Mouse (Mus musculus) stomach, postnatal 0 days (tissue): ENCODE data around the gene Jade3. TPM values are rescaled to one million over a fixed set of nuclear protein-coding genes. Genes with fewer than 3 reads are reported as not detected.

Experiments used
- ATAC-seq: fragments of 200-750 bp; cut with Nextera tagmentation; 2 replicates; pipeline ENCODE4 v1.8.0; 2017; ENCODE audit not compliant: low FRiP score, low TSS enrichment
- DNase-seq: peaks from one replicate; pipeline ENCODE4 v3.0.0-alpha.2; 2016; ENCODE audit warnings: low spot score
- H3K27ac ChIP-seq: fragments of 300-500 bp; sonication (generic); replicated peaks from 2 replicates; pipeline ENCODE4 v1.5.1; 2014; ENCODE audit warnings: mild to moderate bottlenecking, control low read depth
- H3K27me3 ChIP-seq: fragments of 300-500 bp; sonication (generic); 2 replicates; pipeline ENCODE4 v1.6.1; 2014; ENCODE audit warnings: low read length; ENCODE audit not compliant: control insufficient read depth, insufficient read depth
- H3K36me3 ChIP-seq: fragments of 300-500 bp; sonication (generic); 2 replicates; pipeline ENCODE4 v1.6.1; 2014; ENCODE audit warnings: low read length, mixed read lengths; ENCODE audit not compliant: control insufficient read depth, insufficient read depth
- H3K4me1 ChIP-seq: fragments of 300-500 bp; sonication (generic); replicated peaks from 2 replicates; pipeline ENCODE4 v1.6.1; 2014; ENCODE audit warnings: antibody characterized with exemption; ENCODE audit not compliant: control insufficient read depth, insufficient read depth
- H3K4me2 ChIP-seq: fragments of 300-500 bp; sonication (generic); replicated peaks from 2 replicates; pipeline ENCODE4 v1.6.1; 2014; ENCODE audit warnings: low read depth, mild to moderate bottlenecking, control low read depth, moderate library complexity
- H3K4me3 ChIP-seq: fragments of 300-500 bp; sonication (generic); 2 replicates; pipeline ENCODE4 v1.5.1; 2014; ENCODE audit warnings: low read depth, low read length, control low read depth
- H3K9ac ChIP-seq: fragments of 300-500 bp; sonication (generic); 2 replicates; pipeline ENCODE4 v1.6.1; 2014; ENCODE audit warnings: mild to moderate bottlenecking, low read length, control low read depth, mixed read lengths
- H3K9me3 ChIP-seq: fragments of 300-500 bp; sonication (generic); 2 replicates; pipeline ENCODE4 v1.6.1; 2016; ENCODE audit warnings: low read length; ENCODE audit not compliant: control insufficient read depth
- CTCF ChIP-seq: IDR thresholded peaks from 2 replicates; pipeline ENCODE4 v1.5.1; 2016; ENCODE audit warnings: antibody characterized with exemption, low read depth, mild to moderate bottlenecking, moderate library complexity
- EP300 ChIP-seq: optimal IDR thresholded peaks from 2 replicates; pipeline ENCODE3; 2016; ENCODE audit warnings: antibody characterized with exemption
- WGBS: fragments of 180-500 bp; shearing (Covaris S2); extraction: QIAGEN DNeasy Blood & Tissue Kit; methylation state at CpG from one replicate; pipeline ENCODE4 v1.1.7; 2014; 5-methylcytosine and 5-hydroxymethylcytosine counted together
- polyA plus RNA-seq: library from polyadenylated mRNA; unstranded; fragments of >200 nt; fragmentation: Nextera tagmentation; extraction: Ambion mirVana; gene quantifications from 2 replicates; pipeline ENCODE4 v1.2.1, GENCODE M21; 2015

Gene Jade3
- polyA plus RNA-seq, 1 experiment from 2014 or later, result 3.2 TPM

GRCm38 (mm10) chrX:20418461-20418860 lies 7.0 kb upstream of the Jade3 start:
- DNase-seq, result no peak
- Histone ChIP-seq H3K4me2 (no peak overlapping the region), H3K27me3 (no peaks in the 10 kb centered on the region), H3K36me3 (no peaks in the 10 kb centered on the region), H3K27ac (no peak overlapping the region), H3K9ac (no peak overlapping the region), H3K4me1 (no peaks in the 10 kb centered on the region), H3K9me3 (no peaks in the 10 kb centered on the region), H3K4me3 (no peak overlapping the region)
- peak; percentile 76; the same call in 1 of the 2 replicates for ATAC-seq
- TF ChIP-seq CTCF (no peak), EP300 (no peak)
- 55% methylated on average over 2 of the region's 2 CpGs for WGBS

DNA sequence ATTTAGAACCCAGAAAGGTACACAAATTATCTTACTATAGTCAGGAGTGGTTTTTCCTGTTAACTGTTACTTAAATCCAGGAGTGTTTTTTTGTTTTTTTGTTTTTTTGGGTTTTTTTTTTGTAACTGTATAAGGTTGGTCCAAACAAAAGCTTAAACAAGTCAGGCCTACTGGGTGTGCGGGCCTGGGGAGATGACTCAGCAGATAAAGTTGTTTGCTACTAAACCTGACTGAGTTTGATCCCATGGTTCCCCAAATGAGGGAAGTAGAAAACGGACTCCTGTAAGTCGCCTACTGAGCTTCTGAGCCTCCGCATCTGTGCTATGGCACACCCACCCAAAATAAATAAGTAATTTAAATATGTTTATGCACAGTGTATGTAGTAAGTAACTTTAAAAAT lies 6.0 kb upstream of the Jade3 start:
- no peak for ATAC-seq
- no peak overlapping the region for H3K9ac ChIP-seq
- no peaks in the 10 kb centered on the region for H3K4me1 ChIP-seq
- TF ChIP-seq EP300 (no peak), CTCF (no peak)
- H3K9me3 ChIP-seq, result no peaks in the 10 kb centered on the region
- no peak overlapping the region for H3K27ac ChIP-seq
- H3K4me3 ChIP-seq, result no peak overlapping the region
- H3K27me3 ChIP-seq, result no peaks in the 10 kb centered on the region
- no peak overlapping the region for H3K4me2 ChIP-seq
- no peak for DNase-seq
- 71% methylated on average over 4 of the region's 4 CpGs for WGBS
- H3K36me3 ChIP-seq, result no peaks in the 10 kb centered on the region

- ATAC-seq (no peak; the same call in 1 of the 2 replicates), DNase-seq (peak; percentile 22)
- 16% methylated on average over 41 of the region's 51 CpGs for WGBS
- TF ChIP-seq CTCF, result peak; percentile 42
- TF ChIP-seq EP300, result no peak
- Histone ChIP-seq H3K9me3 (no peaks in the 10 kb centered on the region), H3K4me2 (peak overlapping the region; percentile 63), H3K9ac (peak overlapping the region; percentile 67), H3K4me1 (no peaks in the 10 kb centered on the region), H3K36me3 (no peaks in the 10 kb centered on the region), H3K27me3 (no peaks in the 10 kb centered on the region), H3K27ac (peak overlapping the region; percentile 74), H3K4me3 (peak overlapping the region; percentile 56)
Measured at GRCm38 (mm10) chrX:20425839-20426449, 456 bp downstream of the Jade3 start.

- TF ChIP-seq EP300 (no peak), CTCF (no peak)
- H3K4me2 ChIP-seq, result no peak overlapping the region
- ATAC-seq (no peak), DNase-seq (no peak)
- H3K36me3 ChIP-seq, result no peaks in the 10 kb centered on the region
- H3K27me3 ChIP-seq, result no peaks in the 10 kb centered on the region
- H3K9me3 ChIP-seq, result no peaks in the 10 kb centered on the region
- no peaks in the 10 kb centered on the region for H3K4me1 ChIP-seq
- 72% methylated on average over 2 of the region's 2 CpGs for WGBS
- H3K27ac ChIP-seq, result no peak overlapping the region
- no peak overlapping the region for H3K4me3 ChIP-seq
- H3K9ac ChIP-seq, result no peak overlapping the region
Measured at GRCm38 (mm10) chrX:20483213-20483612, 57.7 kb downstream of the Jade3 start.

DNA sequence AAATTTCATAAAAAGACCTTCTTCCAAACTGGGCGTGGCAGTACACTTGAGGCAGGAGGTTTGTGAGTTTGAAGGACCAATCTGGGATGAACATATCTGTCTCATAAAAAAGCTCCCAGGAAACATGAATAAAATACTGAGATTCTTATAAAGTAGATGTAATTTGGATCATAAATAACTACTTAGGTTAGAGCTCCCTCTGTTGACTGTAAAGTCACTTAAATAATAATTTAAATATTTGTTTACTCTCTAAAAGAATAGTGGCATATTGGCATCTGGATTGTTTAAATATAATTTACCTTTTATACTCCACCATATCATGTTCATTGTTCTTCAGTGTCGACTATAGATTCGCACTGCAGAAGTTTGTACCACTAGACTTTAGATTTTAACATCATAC lies 72.2 kb downstream of the Jade3 start:
- H3K4me1 ChIP-seq, result no peaks in the 10 kb centered on the region
- H3K9ac ChIP-seq, result no peak overlapping the region
- no peak overlapping the region for H3K4me3 ChIP-seq
- H3K9me3 ChIP-seq, result no peaks in the 10 kb centered on the region
- ATAC-seq (no peak), DNase-seq (no peak)
- H3K27me3 ChIP-seq, result no peaks in the 10 kb centered on the region
- no peak overlapping the region for H3K4me2 ChIP-seq
- peak; percentile 25; the same call in 1 of the 2 replicates for TF ChIP-seq CTCF
- TF ChIP-seq EP300, result no peak
- WGBS, result 75% methylated on average over 3 of the region's 3 CpGs
- H3K36me3 ChIP-seq, result no peaks in the 10 kb centered on the region
- H3K27ac ChIP-seq, result no peak overlapping the region

- Histone ChIP-seq H3K36me3 (no peaks in the 10 kb centered on the region), H3K27ac (no peak overlapping the region), H3K9ac (no peak overlapping the region), H3K27me3 (no peaks in the 10 kb centered on the region), H3K4me2 (no peak overlapping the region), H3K4me1 (no peaks in the 10 kb centered on the region), H3K9me3 (no peaks in the 10 kb centered on the region), H3K4me3 (no peak overlapping the region)
- WGBS, result 63% methylated on average over 7 of the region's 7 CpGs
- DNase-seq (no peak), ATAC-seq (no peak)
- TF ChIP-seq CTCF (no peak), EP300 (no peak)
Measured at GRCm38 (mm10) chrX:20520290-20520939, 94.9 kb downstream of the Jade3 start.
